Mouse (Mus musculus) myocyte (in vitro differentiated cells): Measurements from ENCODE around the gene Serpinb13.

ENCODE experiments used
- POLR2A ChIP-seq: IDR thresholded peaks from one replicate; pipeline ENCODE4 v1.6.1; 2011; ENCODE audit warnings: low read depth, mild to moderate bottlenecking, control low read depth, moderate library complexity; ENCODE audit not compliant: insufficient read length
- POLR2AphosphoS2 ChIP-seq: IDR thresholded peaks from one replicate; pipeline ENCODE4 v1.6.1; 2011; ENCODE audit warnings: low read depth, control low read depth; ENCODE audit not compliant: insufficient read length
- TCF12 ChIP-seq: IDR thresholded peaks from one replicate; pipeline ENCODE4 v1.6.1; 2011; ENCODE audit warnings: mild to moderate bottlenecking, control low read depth; ENCODE audit not compliant: poor library complexity, insufficient read depth, severe bottlenecking

- TF ChIP-seq POLR2A (no peak), TCF12 (no peak), POLR2AphosphoS2 (no peak)
These were observed 33.7 kb downstream of the Serpinb13 start for GRCm38 (mm10) chr1:107014530-107014929.
